Mouse (Mus musculus): ENCODE data around the gene Bcan. TPM values are rescaled to one million over a fixed set of nuclear protein-coding genes. Genes with fewer than 3 reads are reported as not detected.
A peak's percentile ranks its signal among the peaks of the same experiment; 100 is the strongest.

Bcan gene
- 100 to 1,000 TPM; 251 to 278 TPM for total RNA-seq (2021)

- intact Hi-C loops (cut with DNase I): loop anchor here (10.0 kb wide), 1 partner anchor 275 kb away; no protein-coding TSS in a partner anchor
- peak; percentile 48 to 59 for DNase-seq (ENCODE audit: low spot score in 2 of 2)
Observed at GRCm38 (mm10) chr3:88000181-88000580, at the start of gene Bcan. Bcan (minus strand) TSS chr3:88000230.

- no peak for DNase-seq (ENCODE audit: low spot score in 2 of 2)
- intact Hi-C loops (cut with DNase I): no loop called here
Observed at GRCm38 (mm10) chr3:88049532-88049931, 49.5 kb upstream of the Bcan start.

- intact Hi-C loops (cut with DNase I): no loop called here
- peak; percentile 81 to 85 for DNase-seq (ENCODE audit: low spot score in 2 of 2)
Observed at GRCm38 (mm10) chr3:88042661-88043421, 42.8 kb upstream of the Bcan start, which contains the start of gene Gpatch4. Gpatch4 (plus strand) TSS chr3:88043108.

- DNase-seq (ENCODE audit: low spot score in 2 of 2): no peak
- intact Hi-C loops (cut with DNase I): no loop called here
Observed at GRCm38 (mm10) chr3:88035561-88036293, 35.7 kb upstream of the Bcan start.

GRCm38 (mm10) chr3:88033506-88033905, 33.5 kb upstream of the Bcan start:
- intact Hi-C loops (cut with DNase I): no loop called here
- DNase-seq (ENCODE audit: low spot score in 2 of 2): no peak

- peak; percentile 33 to 46 for DNase-seq (ENCODE audit: low spot score in 2 of 2)
- intact Hi-C loops (cut with DNase I): no loop called here
Observed at GRCm38 (mm10) chr3:88030608-88031395, 30.8 kb upstream of the Bcan start.

- intact Hi-C loops (cut with DNase I): no loop called here
- DNase-seq (ENCODE audit: low spot score in 2 of 2): no peak
Observed at GRCm38 (mm10) chr3:88027434-88028186, 27.6 kb upstream of the Bcan start, which contains the start of gene Hapln2. Hapln2 (minus strand) TSS chr3:88027583.

- no peak for DNase-seq (ENCODE audit: low spot score in 2 of 2)
- intact Hi-C loops (cut with DNase I): no loop called here
Observed at GRCm38 (mm10) chr3:88026823-88027222, 26.8 kb upstream of the Bcan start.

GRCm38 (mm10) chr3:88023192-88024074, 23.4 kb upstream of the Bcan start:
- DNase-seq (ENCODE audit: low spot score in 2 of 2): no peak
- intact Hi-C loops (cut with DNase I): no loop called here

- intact Hi-C loops (cut with DNase I): no loop called here
- DNase-seq (ENCODE audit: low spot score in 2 of 2): peak; percentile 62 to 76
Observed at GRCm38 (mm10) chr3:88022322-88023191, 22.5 kb upstream of the Bcan start.

- no peak for DNase-seq (ENCODE audit: low spot score in 2 of 2)
- intact Hi-C loops (cut with DNase I): loop anchor here (2.0 kb wide), 1 partner anchor 60 kb away; no protein-coding TSS in a partner anchor
Observed at GRCm38 (mm10) chr3:88010634-88011265, 10.7 kb upstream of the Bcan start.

GRCm38 (mm10) chr3:88005822-88006786, 6.1 kb upstream of the Bcan start:
- no peak for DNase-seq (ENCODE audit: low spot score in 2 of 2)
- intact Hi-C loops (cut with DNase I): loop anchor here (10.0 kb wide), 1 partner anchor 269 kb away; no protein-coding TSS in a partner anchor

GRCm38 (mm10) chr3:88002291-88002976, 2.4 kb upstream of the Bcan start:
- no peak for DNase-seq (ENCODE audit: low spot score in 2 of 2)
- intact Hi-C loops (cut with DNase I): loop anchor here (10.0 kb wide), 1 partner anchor 272 kb away; no protein-coding TSS in a partner anchor

GRCm38 (mm10) chr3:88000816-88001595, 976 bp upstream of the Bcan start:
- no peak for DNase-seq (ENCODE audit: low spot score in 2 of 2)
- intact Hi-C loops (cut with DNase I): loop anchor here (10.0 kb wide), 1 partner anchor 274 kb away; no protein-coding TSS in a partner anchor

All from left cerebral cortex, postnatal 36 days (tissue).